Mouse (Mus musculus) lung, postnatal 0 days (tissue): ENCODE results near the gene Safb2.

Experiments used
- CTCF ChIP-seq: IDR thresholded peaks from 2 replicates; pipeline ENCODE4 v1.5.1; 2016; ENCODE audit warnings: antibody characterized with exemption, mild to moderate bottlenecking
- EP300 ChIP-seq: IDR thresholded peaks from 2 replicates; pipeline ENCODE4 v1.6.1; 2016; ENCODE audit warnings: antibody characterized with exemption, mild to moderate bottlenecking, control low read depth

DNA sequence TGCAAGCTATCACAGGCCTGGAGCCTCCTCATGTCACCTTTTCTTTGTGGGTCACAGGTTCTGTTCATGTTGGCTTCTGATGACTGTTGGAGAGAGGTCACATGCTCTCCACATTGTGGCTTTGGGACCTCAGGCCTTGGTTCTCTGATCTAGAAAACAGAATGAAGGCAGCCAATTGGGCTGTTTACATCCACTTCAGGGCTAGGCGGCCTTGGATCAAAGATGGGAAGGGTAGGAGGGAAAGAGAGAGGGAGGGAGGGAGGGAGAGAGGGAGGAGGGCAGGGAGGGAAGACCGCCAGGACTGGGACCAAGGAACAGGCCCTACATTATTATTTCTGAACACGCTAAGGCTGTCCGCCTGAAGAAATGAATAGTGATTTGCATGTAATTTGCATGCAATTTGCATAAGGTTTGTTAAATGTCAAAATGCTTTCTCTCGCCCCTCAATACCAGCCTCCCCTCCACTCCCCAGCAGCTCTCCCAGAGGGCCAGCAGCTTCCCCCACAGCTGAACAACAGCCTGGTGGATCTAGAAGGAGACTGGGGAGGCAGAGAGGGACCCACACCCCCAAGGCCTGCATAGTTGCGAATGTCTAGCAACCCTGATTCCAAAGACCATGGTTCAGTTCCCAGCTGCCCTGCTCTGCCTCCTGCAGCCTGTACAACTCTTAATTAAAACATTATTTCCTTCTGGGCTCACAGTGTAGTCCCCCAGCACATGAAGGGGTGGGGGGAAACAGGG is 32.4 kb downstream of the Safb2 start:
- TF ChIP-seq CTCF, result no peak
- TF ChIP-seq EP300, result no peak
